Mouse (Mus musculus) stomach, embryonic 16.5 days (tissue): Measurements from ENCODE around the gene D5Ertd579e. TPM values are rescaled to one million over a fixed set of nuclear protein-coding genes. Genes with fewer than 3 reads are reported as not detected.

Experiments used
- ATAC-seq: fragments of 200-750 bp; cut with Nextera tagmentation; 2 replicates; pipeline ENCODE4 v1.8.0; 2017; ENCODE audit warnings: moderate number of reproducible peaks, moderate TSS enrichment; ENCODE audit not compliant: insufficient read depth, low FRiP score
- H3K27ac ChIP-seq: fragments of 300-500 bp; sonication (generic); 2 replicates; pipeline ENCODE4 v1.5.1; 2014; ENCODE audit warnings: low read length
- H3K27me3 ChIP-seq: fragments of 300-500 bp; sonication (generic); 2 replicates; pipeline ENCODE4 v1.6.1; 2014; ENCODE audit warnings: low read length, control low read depth, mixed read lengths; ENCODE audit not compliant: control insufficient read depth, insufficient read depth
- H3K36me3 ChIP-seq: fragments of 300-500 bp; sonication (generic); 2 replicates; pipeline ENCODE4 v1.6.1; 2014; ENCODE audit warnings: low read length; ENCODE audit not compliant: control insufficient read depth, insufficient read depth
- H3K4me1 ChIP-seq: fragments of 300-500 bp; sonication (generic); 2 replicates; pipeline ENCODE4 v1.6.1; 2014; ENCODE audit warnings: low read length, control low read depth, mixed read lengths; ENCODE audit not compliant: control insufficient read depth, insufficient read depth
- H3K4me2 ChIP-seq: fragments of 300-500 bp; sonication (generic); 2 replicates; pipeline ENCODE4 v1.6.1; 2014; ENCODE audit warnings: low read depth, low read length, mixed read lengths
- H3K4me3 ChIP-seq: fragments of 300-500 bp; sonication (generic); replicated peaks from 2 replicates; pipeline ENCODE4 v1.5.1; 2014; ENCODE audit warnings: mild to moderate bottlenecking, low read length
- H3K9ac ChIP-seq: fragments of 300-500 bp; sonication (generic); 2 replicates; pipeline ENCODE4 v1.6.1; 2014; ENCODE audit warnings: low read length
- H3K9me3 ChIP-seq: fragments of 300-500 bp; sonication (generic); replicated peaks from 2 replicates; pipeline ENCODE4 v1.6.1; 2016; ENCODE audit warnings: low read length, control low read depth; ENCODE audit not compliant: control insufficient read depth
- WGBS: fragments of 180-500 bp; shearing (Covaris S2); extraction: QIAGEN DNeasy Blood & Tissue Kit; methylation state at CpG from one replicate; pipeline ENCODE4 v1.1.7; 2014; 5-methylcytosine and 5-hydroxymethylcytosine counted together
- polyA plus RNA-seq: library from polyadenylated mRNA; unstranded; fragments of >200 nt; fragmentation: Nextera tagmentation; extraction: Ambion mirVana; gene quantifications from 2 replicates; pipeline ENCODE4 v1.2.1, GENCODE M21; 2015

Gene D5Ertd579e
- polyA plus RNA-seq, 1 experiment from 2014 or later = 20.5 TPM

DNA sequence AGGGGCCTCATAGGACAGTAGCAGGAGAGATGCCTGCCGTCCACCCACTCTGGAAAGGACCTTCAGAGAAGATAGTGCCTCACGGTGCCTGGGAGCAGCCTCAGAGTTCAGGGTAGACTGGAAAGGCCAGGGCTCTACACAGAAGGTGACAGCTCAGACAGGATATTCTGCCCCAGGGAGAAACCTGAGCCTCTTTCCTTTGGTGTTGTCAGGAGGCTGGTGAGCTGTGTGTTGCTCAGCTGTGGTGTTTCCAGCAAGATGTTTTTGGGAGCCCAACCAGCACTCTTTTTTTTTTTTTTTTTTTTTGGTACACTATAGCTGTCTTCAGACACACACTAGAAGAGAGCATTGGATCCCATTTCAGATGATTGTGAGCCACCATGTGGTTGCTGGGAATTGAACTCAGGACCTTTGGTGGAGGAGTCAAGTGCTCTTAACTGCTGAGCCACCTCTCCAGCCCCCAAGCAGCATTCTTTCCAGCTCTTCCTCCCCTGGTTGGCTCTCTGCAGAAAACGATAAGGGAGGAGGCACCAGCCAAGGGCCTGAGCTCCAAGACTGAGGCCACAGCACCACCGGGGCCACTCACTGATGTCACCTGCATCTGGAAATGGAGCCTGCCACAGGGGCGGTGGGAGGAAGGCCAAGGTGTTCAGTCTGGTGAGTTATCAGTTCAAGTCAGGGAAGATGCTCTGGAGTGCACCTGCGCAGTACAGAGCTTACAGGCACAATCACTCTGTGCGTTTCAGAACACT is 36.3 kb upstream of the D5Ertd579e start:
- no peak overlapping the region for H3K4me3 ChIP-seq
- no peak overlapping the region for H3K9ac ChIP-seq
- no peak for ATAC-seq
- H3K4me1 ChIP-seq = 0 out of 2 replicates have a peak, but pooled peaks cover 3% of the 10 kb centered on the region
- no peaks in the 10 kb centered on the region for H3K36me3 ChIP-seq
- no peak overlapping the region for H3K4me2 ChIP-seq
- H3K9me3 ChIP-seq = no peaks in the 10 kb centered on the region
- no peak overlapping the region for H3K27ac ChIP-seq
- 66% methylated on average over 7 of the region's 7 CpGs for WGBS
- H3K27me3 ChIP-seq = no peaks in the 10 kb centered on the region

DNA sequence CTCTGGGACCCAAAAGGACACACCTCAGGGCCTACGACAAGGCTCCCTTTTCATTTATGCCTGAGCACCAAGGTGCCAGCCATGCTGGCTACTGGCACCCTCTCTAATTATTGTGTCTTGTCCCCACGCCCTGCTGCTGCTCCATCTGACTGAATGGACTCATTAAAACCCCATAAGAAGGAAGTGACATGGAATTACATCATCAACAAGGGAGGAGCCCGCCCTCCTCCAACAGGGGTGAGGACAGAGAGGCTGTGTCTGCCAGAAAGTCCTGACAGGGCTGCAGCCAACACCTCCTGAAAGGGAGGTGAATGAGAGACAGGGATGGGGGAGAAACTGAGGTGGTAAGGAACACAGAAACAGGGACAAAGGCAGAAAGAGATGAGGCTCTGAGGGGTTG is 34.9 kb upstream of the D5Ertd579e start:
- Histone ChIP-seq H3K4me1 (0 out of 2 replicates have a peak, but pooled peaks cover 3% of the 10 kb centered on the region), H3K4me3 (no peak overlapping the region), H3K9ac (no peak overlapping the region), H3K36me3 (no peaks in the 10 kb centered on the region), H3K4me2 (no peak overlapping the region), H3K27ac (no peak overlapping the region), H3K9me3 (no peaks in the 10 kb centered on the region), H3K27me3 (no peaks in the 10 kb centered on the region)
- ATAC-seq = no peak
- WGBS = 62% methylated on average over 3 of the region's 3 CpGs

DNA sequence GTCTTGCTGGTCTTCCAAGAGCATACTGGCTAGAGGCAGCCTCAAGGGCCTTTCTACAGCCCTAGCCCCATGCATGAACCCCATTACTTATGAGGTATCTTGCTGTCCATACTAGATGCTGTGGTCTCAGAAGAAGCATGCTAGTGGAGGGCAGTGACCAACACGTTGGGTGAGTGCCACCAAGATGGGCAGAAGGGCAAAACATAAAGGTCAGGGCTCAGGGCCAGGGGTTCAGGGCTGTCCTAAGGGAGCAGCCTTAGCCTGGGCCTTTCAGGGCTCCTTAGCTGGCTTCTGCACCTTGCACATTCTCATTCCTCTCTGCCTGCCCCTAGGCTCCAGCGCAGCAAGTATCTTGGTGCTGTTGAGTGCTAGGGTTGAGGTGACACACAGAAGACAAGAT is 34.1 kb upstream of the D5Ertd579e start:
- Histone ChIP-seq H3K4me3 (no peak overlapping the region), H3K9me3 (no peaks in the 10 kb centered on the region), H3K36me3 (no peaks in the 10 kb centered on the region), H3K9ac (no peak overlapping the region), H3K27me3 (no peaks in the 10 kb centered on the region), H3K4me1 (0 out of 2 replicates have a peak, but pooled peaks cover 3% of the 10 kb centered on the region), H3K4me2 (no peak overlapping the region), H3K27ac (no peak overlapping the region)
- ATAC-seq = no peak
- 89% methylated on average over 2 of the region's 2 CpGs for WGBS

GRCm38 (mm10) chr5:36729086-36729473 is 33.3 kb upstream of the D5Ertd579e start:
- 83% methylated on average over 4 of the region's 4 CpGs for WGBS
- H3K4me2 ChIP-seq = no peak overlapping the region
- ATAC-seq = no peak
- H3K36me3 ChIP-seq = no peaks in the 10 kb centered on the region
- no peak overlapping the region for H3K27ac ChIP-seq
- 0 out of 2 replicates have a peak, but pooled peaks cover 3% of the 10 kb centered on the region for H3K4me1 ChIP-seq
- no peaks in the 10 kb centered on the region for H3K9me3 ChIP-seq
- H3K4me3 ChIP-seq = no peak overlapping the region
- no peaks in the 10 kb centered on the region for H3K27me3 ChIP-seq
- no peak overlapping the region for H3K9ac ChIP-seq

DNA sequence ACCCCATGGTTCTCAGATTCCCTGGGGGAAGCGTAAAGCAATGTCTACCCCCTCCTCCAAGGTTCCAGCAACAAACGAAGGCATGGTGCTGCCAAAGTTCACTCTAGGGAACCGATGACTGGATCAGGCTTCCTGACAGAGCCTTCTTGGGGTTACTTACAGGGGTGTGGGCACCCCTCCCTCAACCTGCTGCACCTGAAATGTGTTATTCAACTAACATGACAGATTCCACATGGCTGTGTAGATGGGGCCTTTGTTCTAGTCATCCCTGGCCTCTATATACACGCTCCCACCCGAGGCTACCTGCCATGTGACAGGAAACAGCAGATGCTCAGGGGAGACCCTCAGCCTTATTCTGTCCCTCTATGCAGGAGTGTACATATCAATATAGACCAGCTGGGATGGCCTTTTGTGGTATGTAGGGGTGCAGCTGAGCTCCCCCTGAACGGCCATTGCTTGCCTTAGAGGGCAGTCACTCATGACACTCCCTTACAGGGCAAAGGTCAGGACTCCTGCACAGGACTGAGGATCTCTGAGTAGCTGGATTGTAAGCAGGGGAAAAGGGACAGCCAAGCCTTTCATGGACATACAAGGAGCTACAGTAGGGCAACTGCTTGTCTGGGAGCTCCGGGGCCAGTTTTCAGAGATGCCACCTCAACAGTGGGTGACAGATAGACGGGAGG is 32.7 kb upstream of the D5Ertd579e start:
- no peaks in the 10 kb centered on the region for H3K9me3 ChIP-seq
- no peak overlapping the region for H3K9ac ChIP-seq
- no peak overlapping the region for H3K4me3 ChIP-seq
- no peaks in the 10 kb centered on the region for H3K27me3 ChIP-seq
- H3K4me1 ChIP-seq = 0 out of 2 replicates have a peak, but pooled peaks cover 3% of the 10 kb centered on the region
- H3K36me3 ChIP-seq = no peaks in the 10 kb centered on the region
- 65% methylated on average over 8 of the region's 8 CpGs for WGBS
- ATAC-seq = no peak
- no peak overlapping the region for H3K4me2 ChIP-seq
- no peak overlapping the region for H3K27ac ChIP-seq

DNA sequence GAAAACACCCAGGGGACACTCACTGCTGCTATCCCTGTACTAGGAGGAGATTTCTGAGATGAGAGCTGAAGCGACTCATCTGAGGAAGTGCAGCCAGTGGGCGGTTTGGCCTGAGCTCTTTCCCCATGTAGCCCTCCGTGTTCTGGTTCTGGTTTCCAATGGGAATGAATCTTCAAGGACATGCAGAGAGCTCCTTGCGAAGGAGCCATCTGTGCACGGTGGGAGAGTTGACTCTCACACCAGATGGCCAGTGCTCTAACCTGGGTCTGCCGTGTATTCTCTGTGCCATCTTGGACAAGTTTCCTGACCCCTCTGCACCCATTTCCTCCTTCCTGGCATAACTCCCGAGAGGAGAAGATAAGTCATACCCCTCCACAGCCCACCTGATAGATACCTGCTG is 32.0 kb upstream of the D5Ertd579e start:
- Histone ChIP-seq H3K9ac (no peak overlapping the region), H3K4me3 (no peak overlapping the region), H3K27me3 (no peaks in the 10 kb centered on the region), H3K4me1 (0 out of 2 replicates have a peak, but pooled peaks cover 3% of the 10 kb centered on the region), H3K27ac (no peak overlapping the region), H3K9me3 (no peaks in the 10 kb centered on the region), H3K36me3 (no peaks in the 10 kb centered on the region), H3K4me2 (no peak overlapping the region)
- WGBS = 73% methylated on average over 7 of the region's 7 CpGs
- ATAC-seq = no peak

DNA sequence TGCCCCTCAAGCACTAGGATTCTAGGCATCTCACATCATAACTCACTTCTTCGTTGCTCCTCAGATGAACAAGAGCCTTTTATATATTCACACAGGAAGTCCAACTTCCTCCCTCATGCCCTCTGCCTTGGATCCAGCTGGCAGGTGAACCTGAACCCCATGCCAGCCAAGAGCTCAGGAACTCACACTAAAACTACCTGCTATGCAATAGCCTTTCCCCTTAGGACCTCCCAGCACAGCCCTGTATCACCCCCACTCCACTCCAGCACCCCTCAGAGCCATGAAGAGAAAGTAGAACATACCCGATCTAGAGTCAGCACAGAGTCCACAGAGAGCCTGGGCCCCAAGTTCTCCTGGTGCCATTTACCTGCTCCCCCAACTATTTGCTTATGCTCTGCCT is 31.3 kb upstream of the D5Ertd579e start:
- Histone ChIP-seq H3K9ac (no peak overlapping the region), H3K4me2 (no peak overlapping the region), H3K4me1 (0 out of 2 replicates have a peak, but pooled peaks cover 3% of the 10 kb centered on the region), H3K9me3 (no peaks in the 10 kb centered on the region), H3K36me3 (no peaks in the 10 kb centered on the region), H3K27me3 (no peaks in the 10 kb centered on the region), H3K27ac (no peak overlapping the region), H3K4me3 (no peak overlapping the region)
- no peak for ATAC-seq
- WGBS = 51% methylated on average over 2 of the region's 2 CpGs

GRCm38 (mm10) chr5:36726387-36726801 is 30.6 kb upstream of the D5Ertd579e start:
- Histone ChIP-seq H3K27ac (peak overlapping the region; percentile 50), H3K4me3 (no peak overlapping the region; the same call in 1 of the 2 replicates), H3K4me1 (0 out of 2 replicates have a peak, but pooled peaks cover 3% of the 10 kb centered on the region), H3K4me2 (no peak overlapping the region), H3K36me3 (no peaks in the 10 kb centered on the region), H3K9ac (peak overlapping the region; percentile 8; the same call in 1 of the 2 replicates), H3K9me3 (no peaks in the 10 kb centered on the region), H3K27me3 (no peaks in the 10 kb centered on the region)
- 47% methylated on average over 9 of the region's 9 CpGs for WGBS
- ATAC-seq = peak; percentile 71; the same call in 1 of the 2 replicates

DNA sequence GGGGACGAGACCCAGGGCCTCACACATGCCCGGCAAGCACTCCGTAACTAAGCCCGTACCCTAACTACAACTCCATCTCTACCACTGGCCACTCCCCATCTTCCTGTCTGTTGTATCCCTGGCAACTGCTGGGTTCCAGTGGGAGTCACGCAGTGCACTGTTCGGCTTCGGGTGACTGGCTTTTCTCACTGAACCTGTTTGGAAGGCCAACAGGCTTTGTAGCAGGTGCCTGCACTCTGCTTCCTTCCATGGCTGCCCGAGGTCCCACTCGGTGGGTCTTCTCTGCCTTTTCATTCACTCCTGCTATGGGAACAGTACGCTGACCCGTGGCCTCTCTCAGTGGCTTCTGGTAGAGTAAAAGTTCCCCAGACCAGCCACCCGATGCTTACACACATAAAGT is 30.0 kb upstream of the D5Ertd579e start:
- Histone ChIP-seq H3K4me3 (no peak overlapping the region; the same call in 1 of the 2 replicates), H3K4me1 (0 out of 2 replicates have a peak, but pooled peaks cover 3% of the 10 kb centered on the region), H3K9me3 (no peaks in the 10 kb centered on the region), H3K4me2 (no peak overlapping the region), H3K27me3 (no peaks in the 10 kb centered on the region), H3K9ac (peak overlapping the region; percentile 8; the same call in 1 of the 2 replicates), H3K36me3 (no peaks in the 10 kb centered on the region), H3K27ac (peak overlapping the region; percentile 50)
- peak; percentile 45; the same call in 1 of the 2 replicates for ATAC-seq
- WGBS = 39% methylated on average over 12 of the region's 12 CpGs
